Mouse (Mus musculus): ENCODE measurements around the gene Otos. TPM values are rescaled to one million over a fixed set of nuclear protein-coding genes. Genes with fewer than 3 reads are reported as not detected.

Gene Otos
- 0.11 and 0.17 TPM in 2 replicates for polyA plus RNA-seq (2015; fragmentation: Nextera tagmentation; extraction: Ambion mirVana)

DNA sequence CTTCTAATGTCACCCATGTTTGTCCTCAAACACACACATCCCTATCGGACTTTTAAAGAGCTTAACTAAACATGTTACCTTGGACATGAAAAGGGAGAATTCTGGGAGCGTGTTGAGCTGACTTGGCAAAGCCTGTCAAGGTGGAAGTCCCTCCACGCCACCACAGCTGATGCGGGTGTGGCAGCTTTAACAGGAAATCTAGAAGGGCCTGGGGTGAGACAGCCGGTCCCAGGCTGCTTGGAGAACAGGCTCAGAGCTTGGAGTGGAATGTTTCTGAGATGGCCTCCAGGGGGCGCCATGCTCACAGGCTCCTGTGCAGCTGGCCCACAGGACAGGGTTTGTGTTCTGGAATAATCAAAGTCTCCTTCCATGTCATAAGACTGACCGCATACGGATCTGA, at the start of gene Otos:
TSS of gene Otos (minus strand) at position 169 of the 400 bp plus-strand sequence.
- Histone ChIP-seq H3K4me1 (peaks cover 14% of the 10 kb centered on the region), H3K4me3 (replicated peaks) (no peak within 1 kb of the TSS), H3K36me3 (no peaks in the 10 kb centered on the region), H3K9me3 (replicated peaks) (no peaks in the 10 kb centered on the region), H3K4me2 (replicated peaks) (peak within 1 kb of the TSS; percentile 17; the same call in 1 of the 2 replicates), H3K27ac (replicated peaks) (no peak within 1 kb of the TSS), H3K27me3 (no peaks in the 10 kb centered on the region; the same call in 1 of the 2 replicates), H3K9ac (no peak within 1 kb of the TSS)
- ATAC-seq (ENCODE audit: insufficient number of reproducible peaks, low FRiP score, low TSS enrichment, low read depth), result no peak
- 22% methylated on average over 8 of the region's 8 CpGs for WGBS

DNA sequence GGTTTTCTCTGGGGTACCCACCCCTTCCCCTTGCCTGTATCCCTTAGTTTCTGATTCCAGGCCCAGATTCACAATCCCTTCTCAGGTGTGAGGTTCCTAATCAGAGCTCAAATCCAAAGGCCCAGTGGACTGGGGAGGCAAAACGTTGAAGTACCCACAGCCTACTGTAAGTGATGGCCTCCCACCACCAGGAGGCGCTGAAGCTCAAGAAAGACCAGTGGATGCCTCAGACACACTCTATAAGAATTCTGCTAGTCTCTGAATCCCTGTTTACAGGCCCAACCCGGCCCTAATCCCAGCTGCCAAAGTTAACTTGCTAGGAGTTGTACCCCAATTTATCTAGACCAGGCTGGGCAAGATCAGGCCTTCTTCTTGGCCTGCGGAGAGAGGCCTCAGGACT, 48.2 kb upstream of the Otos start:
- Histone ChIP-seq H3K4me3 (replicated peaks) (no peak overlapping the region), H3K27ac (replicated peaks) (no peak overlapping the region), H3K36me3 (no peaks in the 10 kb centered on the region), H3K4me1 (peaks cover 30% of the 10 kb centered on the region), H3K4me2 (replicated peaks) (no peak overlapping the region), H3K27me3 (no peaks in the 10 kb centered on the region), H3K9me3 (replicated peaks) (no peaks in the 10 kb centered on the region), H3K9ac (no peak overlapping the region)
- no peak; the same call in 1 of the 2 replicates for ATAC-seq (ENCODE audit: insufficient number of reproducible peaks, low FRiP score, low TSS enrichment, low read depth)
- 27% methylated on average over 4 of the region's 4 CpGs for WGBS

DNA sequence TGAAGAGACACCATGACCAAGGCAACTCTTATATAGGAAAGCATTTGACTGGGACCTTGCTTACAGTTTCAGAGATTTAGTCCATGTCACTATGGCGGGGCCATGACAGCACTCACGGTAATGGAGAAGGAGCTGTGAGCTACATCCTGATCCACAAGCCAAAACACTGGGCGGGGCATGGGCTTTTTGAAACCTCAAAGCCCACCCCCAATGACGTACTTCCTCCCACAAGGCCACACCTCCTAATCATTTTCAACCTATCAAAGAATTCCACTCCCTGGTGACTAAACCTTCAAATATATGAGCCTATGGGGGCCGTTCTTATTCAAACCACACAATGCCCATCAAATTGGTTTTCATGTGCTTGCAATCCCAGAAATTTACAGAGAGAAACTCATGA, 47.1 kb upstream of the Otos start:
- Histone ChIP-seq H3K4me2 (replicated peaks) (no peak overlapping the region), H3K27me3 (no peaks in the 10 kb centered on the region), H3K4me1 (peaks cover 30% of the 10 kb centered on the region), H3K9me3 (replicated peaks) (no peaks in the 10 kb centered on the region), H3K36me3 (no peaks in the 10 kb centered on the region), H3K9ac (no peak overlapping the region), H3K4me3 (replicated peaks) (no peak overlapping the region), H3K27ac (replicated peaks) (no peak overlapping the region)
- WGBS, result 81% methylated on average over 5 of the region's 5 CpGs
- no peak for ATAC-seq (ENCODE audit: insufficient number of reproducible peaks, low FRiP score, low TSS enrichment, low read depth)

DNA sequence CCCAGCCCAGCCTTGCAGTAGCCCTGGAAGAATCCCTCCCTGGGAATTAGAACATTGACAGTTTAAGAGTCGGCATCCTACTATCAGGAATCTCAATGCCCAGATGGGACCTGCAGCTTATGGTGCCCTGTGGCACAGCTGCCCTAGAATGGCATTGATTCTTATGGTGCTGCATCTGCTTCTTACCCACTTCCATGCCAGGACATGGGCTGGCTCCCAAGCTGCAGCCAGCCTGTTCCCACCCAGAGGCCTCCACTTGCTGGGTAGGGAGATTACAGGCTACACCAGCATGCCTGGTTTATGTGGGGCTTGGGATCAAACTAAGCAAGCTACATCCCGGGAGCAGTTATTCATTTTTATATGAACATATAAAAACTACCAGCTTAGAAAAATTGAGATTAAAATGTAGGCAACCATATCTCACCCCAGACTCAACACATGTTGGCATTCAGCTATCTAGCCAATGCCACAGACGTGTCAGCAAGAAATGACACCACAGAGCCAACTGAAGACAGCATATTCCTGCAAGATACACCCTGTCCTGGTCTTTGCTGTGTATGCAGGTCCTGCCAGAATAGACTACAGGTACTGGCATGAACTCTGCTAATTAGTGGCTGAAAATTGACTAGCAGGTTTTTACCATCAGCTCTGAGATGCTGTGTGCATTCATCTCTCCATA, 42.7 kb upstream of the Otos start:
- no peak overlapping the region for H3K9ac ChIP-seq
- 78% methylated on average over 3 of the region's 3 CpGs for WGBS

DNA sequence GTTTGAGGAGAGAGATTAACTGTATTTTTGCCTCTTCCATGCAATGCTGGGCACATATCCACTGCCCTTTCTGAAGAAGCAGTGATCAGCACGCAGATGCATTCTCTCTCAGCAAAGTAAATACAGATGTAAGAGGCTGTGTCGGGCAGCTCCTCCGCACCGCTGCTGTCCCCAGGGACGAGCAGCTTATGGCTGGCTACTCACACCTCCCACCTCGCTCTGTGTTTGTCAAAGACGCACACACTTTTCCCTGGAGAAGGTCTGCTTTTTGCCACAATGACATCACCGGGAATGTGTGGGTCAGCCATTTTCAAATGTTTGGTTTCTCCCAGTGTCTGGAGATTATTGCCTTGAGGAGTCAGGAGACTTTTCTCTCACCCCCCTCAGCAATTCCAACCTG, 38.4 kb upstream of the Otos start:
- Histone ChIP-seq H3K27me3 (no peaks in the 10 kb centered on the region), H3K9ac (no peak overlapping the region), H3K4me3 (replicated peaks) (no peak overlapping the region), H3K4me2 (replicated peaks) (no peak overlapping the region), H3K9me3 (replicated peaks) (no peaks in the 10 kb centered on the region), H3K27ac (replicated peaks) (no peak overlapping the region), H3K4me1 (no peaks in the 10 kb centered on the region), H3K36me3 (no peaks in the 10 kb centered on the region)
- no peak for ATAC-seq (ENCODE audit: insufficient number of reproducible peaks, low FRiP score, low TSS enrichment, low read depth)
- WGBS, result 29% methylated on average over 8 of the region's 8 CpGs

More for the DNA sequence above, 42.7 kb upstream of the Otos start:
- Histone ChIP-seq H3K4me1 (no peaks in the 10 kb centered on the region), H3K27me3 (no peaks in the 10 kb centered on the region), H3K4me2 (replicated peaks) (no peak overlapping the region), H3K36me3 (no peaks in the 10 kb centered on the region), H3K27ac (replicated peaks) (no peak overlapping the region), H3K4me3 (replicated peaks) (no peak overlapping the region), H3K9me3 (replicated peaks) (no peaks in the 10 kb centered on the region)
- no peak for ATAC-seq (ENCODE audit: insufficient number of reproducible peaks, low FRiP score, low TSS enrichment, low read depth)

DNA sequence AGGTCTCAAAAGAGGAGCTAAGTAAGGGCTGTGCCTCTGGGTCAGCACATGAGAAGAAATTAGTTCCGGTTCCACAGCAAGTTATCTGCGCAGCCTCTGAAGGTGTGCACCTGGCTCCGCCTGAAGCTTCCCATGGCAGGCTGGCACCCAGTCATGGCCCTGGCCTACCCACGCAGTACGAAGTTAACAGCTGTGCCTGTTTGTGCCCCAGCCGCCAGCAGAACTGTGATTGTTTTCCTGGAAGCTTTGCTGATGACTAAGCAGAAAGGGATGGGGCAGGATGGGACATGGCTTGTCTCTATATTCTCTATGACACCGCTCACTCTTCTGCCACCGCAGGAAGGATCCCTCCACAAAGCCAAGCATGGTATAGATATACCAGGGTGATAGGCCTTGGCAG, 34.5 kb upstream of the Otos start:
- Histone ChIP-seq H3K4me1 (0 out of 2 replicates have a peak, but pooled peaks cover 8% of the 10 kb centered on the region), H3K27ac (replicated peaks) (no peak overlapping the region), H3K27me3 (no peaks in the 10 kb centered on the region), H3K9ac (no peak overlapping the region), H3K4me3 (replicated peaks) (no peak overlapping the region), H3K9me3 (replicated peaks) (no peaks in the 10 kb centered on the region), H3K36me3 (no peaks in the 10 kb centered on the region), H3K4me2 (replicated peaks) (no peak overlapping the region)
- ATAC-seq (ENCODE audit: insufficient number of reproducible peaks, low FRiP score, low TSS enrichment, low read depth), result 0 out of 2 replicates have a peak, but pooled peaks have one; percentile 20
- WGBS, result 73% methylated on average over 8 of the region's 8 CpGs

DNA sequence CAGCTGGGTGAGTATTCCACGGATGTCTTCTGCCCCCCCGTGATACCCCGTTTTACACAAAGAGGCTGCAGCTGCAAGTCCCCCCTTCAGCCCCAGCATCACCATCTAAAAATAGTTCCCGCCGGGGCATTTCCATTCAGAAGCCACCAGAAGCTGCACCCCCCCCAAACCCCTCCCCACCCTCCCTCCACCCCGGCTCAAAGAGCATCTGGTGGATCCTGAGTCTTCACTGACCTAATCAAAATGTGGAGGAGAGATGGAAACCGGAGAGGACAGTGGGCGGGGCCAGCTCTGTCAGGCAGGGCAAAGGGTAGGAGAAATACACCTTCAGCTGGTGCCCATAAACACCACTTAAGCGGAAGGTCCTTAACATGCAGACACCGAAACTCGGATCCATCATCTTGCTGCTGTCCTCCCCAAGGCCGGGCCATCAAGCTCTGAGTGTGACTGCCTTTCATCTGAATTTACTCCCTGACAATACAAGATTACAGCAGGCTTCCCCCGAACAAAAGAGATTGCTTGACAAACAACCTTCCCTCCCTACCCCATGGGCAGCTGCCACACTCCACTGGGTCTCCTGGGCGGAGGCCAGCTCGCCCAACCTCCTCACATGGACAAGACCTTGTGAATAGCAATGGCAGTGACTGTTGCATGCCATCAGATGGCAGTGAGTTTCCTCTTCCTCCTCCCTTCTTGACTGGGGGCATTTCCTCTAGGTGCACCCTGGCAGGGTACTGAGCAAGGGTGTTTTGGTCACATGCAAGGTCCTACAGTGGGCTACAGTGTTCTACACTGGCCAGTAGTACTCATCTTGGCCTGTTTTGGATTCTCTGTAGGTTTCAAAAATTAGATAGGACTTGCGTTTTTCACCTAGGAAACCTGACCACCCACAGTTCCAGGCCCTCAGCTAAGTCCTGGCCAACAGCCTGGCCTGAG, 32.3 kb upstream of the Otos start:
- H3K4me3 ChIP-seq (replicated peaks), result no peak overlapping the region
- 0 out of 2 replicates have a peak, but pooled peaks cover 8% of the 10 kb centered on the region for H3K4me1 ChIP-seq
- H3K27ac ChIP-seq (replicated peaks), result no peak overlapping the region
- H3K9me3 ChIP-seq (replicated peaks), result no peaks in the 10 kb centered on the region
- no peak overlapping the region for H3K9ac ChIP-seq
- H3K36me3 ChIP-seq, result no peaks in the 10 kb centered on the region
- H3K4me2 ChIP-seq (replicated peaks), result no peak overlapping the region
- no peak for ATAC-seq (ENCODE audit: insufficient number of reproducible peaks, low FRiP score, low TSS enrichment, low read depth)
- WGBS, result 35% methylated on average over 16 of the region's 16 CpGs
- no peaks in the 10 kb centered on the region for H3K27me3 ChIP-seq

DNA sequence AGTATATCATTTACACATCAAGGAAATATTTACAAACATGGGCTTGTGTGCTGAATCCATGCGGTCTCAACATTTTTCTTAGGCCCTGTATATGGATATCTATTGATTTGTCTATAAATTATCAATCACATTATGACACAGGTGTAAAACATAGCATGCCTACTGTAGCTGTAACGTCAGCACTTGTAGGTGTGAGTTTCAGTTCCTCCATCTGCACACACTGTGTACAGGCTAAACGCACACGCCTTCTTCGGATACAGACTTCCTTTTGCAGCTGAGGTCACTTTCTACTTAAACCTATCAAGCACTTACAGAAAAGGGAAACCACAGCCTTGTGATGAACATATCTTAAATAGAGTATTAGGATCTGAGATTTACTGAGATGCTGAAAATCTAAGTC, 30.1 kb upstream of the Otos start:
- Histone ChIP-seq H3K9me3 (replicated peaks) (no peaks in the 10 kb centered on the region), H3K4me2 (replicated peaks) (no peak overlapping the region), H3K9ac (no peak overlapping the region), H3K4me1 (0 out of 2 replicates have a peak, but pooled peaks cover 8% of the 10 kb centered on the region), H3K4me3 (replicated peaks) (no peak overlapping the region), H3K27ac (replicated peaks) (no peak overlapping the region), H3K36me3 (no peaks in the 10 kb centered on the region), H3K27me3 (no peaks in the 10 kb centered on the region)
- WGBS, result 85% methylated on average over 5 of the region's 5 CpGs
- ATAC-seq (ENCODE audit: insufficient number of reproducible peaks, low FRiP score, low TSS enrichment, low read depth), result no peak

DNA sequence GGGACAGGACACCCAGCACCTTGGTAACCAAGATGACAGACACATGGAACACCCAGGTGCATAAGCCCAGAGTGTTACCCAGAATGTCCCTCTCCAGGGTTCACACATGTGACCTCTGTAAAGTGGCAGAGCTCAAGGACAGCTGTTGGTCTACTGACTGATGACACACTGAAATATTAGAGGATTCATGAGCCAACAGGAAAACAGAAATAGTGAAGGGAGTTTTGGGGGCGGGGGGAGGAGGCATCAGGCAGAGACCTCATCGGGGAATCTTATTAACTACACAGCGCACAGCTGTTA, 28.0 kb upstream of the Otos start:
- Histone ChIP-seq H3K4me1 (0 out of 2 replicates have a peak, but pooled peaks cover 8% of the 10 kb centered on the region), H3K36me3 (no peaks in the 10 kb centered on the region), H3K27ac (replicated peaks) (no peak overlapping the region), H3K4me2 (replicated peaks) (no peak overlapping the region), H3K9ac (no peak overlapping the region), H3K9me3 (replicated peaks) (no peaks in the 10 kb centered on the region), H3K27me3 (no peaks in the 10 kb centered on the region), H3K4me3 (replicated peaks) (no peak overlapping the region)
- peak; percentile 25; the same call in 1 of the 2 replicates for ATAC-seq (ENCODE audit: insufficient number of reproducible peaks, low FRiP score, low TSS enrichment, low read depth)
- 79% methylated on average over 3 of the region's 3 CpGs for WGBS

DNA sequence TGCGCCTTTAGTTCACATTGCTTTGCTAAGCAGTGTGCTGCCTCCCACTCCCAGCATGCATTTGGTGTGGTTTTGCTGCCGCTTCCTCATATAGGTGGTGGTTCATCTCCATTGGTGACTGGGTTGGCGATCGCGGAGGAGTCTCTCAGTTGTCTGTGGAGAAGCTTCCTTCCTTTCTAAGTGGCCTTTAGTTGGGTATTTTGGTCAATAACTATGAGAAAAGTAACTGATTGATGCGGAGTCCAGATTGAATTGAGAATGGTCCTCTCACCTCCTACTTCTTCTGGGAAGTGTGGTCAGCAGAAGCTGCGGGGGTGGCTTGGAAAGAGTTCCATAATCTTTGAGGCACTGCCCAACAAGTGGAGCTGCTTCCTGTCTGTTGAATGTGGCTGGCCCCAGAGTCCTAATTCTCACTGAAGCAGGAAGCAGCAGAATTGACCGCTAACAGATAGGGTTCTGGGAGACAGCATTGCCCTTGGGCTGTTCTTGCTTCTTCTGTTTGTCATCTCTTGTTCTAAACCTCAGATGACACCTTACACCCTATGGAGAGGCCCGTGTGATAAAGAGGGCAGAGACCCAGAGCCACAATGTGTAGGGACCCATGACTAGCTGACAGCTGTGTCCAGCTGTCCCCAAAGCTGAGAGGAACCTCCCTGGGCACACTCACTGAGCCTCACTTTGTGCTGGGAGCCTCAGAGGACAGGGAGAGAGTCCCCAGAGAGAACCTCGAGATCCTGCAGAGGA, 27.5 kb upstream of the Otos start:
- no peak overlapping the region for H3K4me3 ChIP-seq (replicated peaks)
- H3K4me1 ChIP-seq, result 0 out of 2 replicates have a peak, but pooled peaks cover 8% of the 10 kb centered on the region
- no peak overlapping the region for H3K27ac ChIP-seq (replicated peaks)
- H3K9me3 ChIP-seq (replicated peaks), result no peaks in the 10 kb centered on the region
- WGBS, result 78% methylated on average over 10 of the region's 10 CpGs
- no peak overlapping the region for H3K4me2 ChIP-seq (replicated peaks)
- peak; percentile 49; the same call in 1 of the 2 replicates for ATAC-seq (ENCODE audit: insufficient number of reproducible peaks, low FRiP score, low TSS enrichment, low read depth)
- H3K36me3 ChIP-seq, result no peaks in the 10 kb centered on the region
- H3K27me3 ChIP-seq, result no peaks in the 10 kb centered on the region
- no peak overlapping the region for H3K9ac ChIP-seq

DNA sequence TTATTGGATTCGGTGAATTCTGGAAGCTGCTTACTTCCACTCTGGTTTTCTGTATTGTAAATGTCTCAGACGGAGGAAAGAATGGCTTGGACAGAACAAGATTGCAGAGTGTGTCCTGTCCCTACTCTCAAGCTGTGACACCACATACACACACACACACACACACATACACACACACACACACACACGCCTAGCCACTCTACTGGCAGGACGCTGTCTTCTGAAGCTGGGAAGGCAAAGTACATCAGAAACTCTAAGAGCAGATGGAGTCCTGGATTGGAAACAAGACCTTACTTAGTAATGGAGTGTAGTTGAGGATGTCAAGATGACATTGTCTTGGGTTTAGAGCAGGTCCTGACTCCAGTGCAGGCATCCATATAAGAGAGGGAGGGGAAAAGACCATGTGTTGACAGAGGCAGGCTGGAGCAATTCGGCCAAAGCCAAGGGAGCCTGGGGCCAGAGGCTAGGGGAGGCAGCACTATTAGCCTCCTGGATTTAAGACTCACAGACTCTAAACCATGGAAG, 24.7 kb upstream of the Otos start:
- ATAC-seq (ENCODE audit: insufficient number of reproducible peaks, low FRiP score, low TSS enrichment, low read depth), result no peak
- H3K36me3 ChIP-seq, result no peaks in the 10 kb centered on the region
- no peaks in the 10 kb centered on the region for H3K9me3 ChIP-seq (replicated peaks)
- H3K4me2 ChIP-seq (replicated peaks), result no peak overlapping the region
- H3K4me3 ChIP-seq (replicated peaks), result no peak overlapping the region
- 79% methylated on average over 5 of the region's 5 CpGs for WGBS
- H3K27me3 ChIP-seq, result no peaks in the 10 kb centered on the region
- H3K4me1 ChIP-seq, result no peaks in the 10 kb centered on the region
- H3K27ac ChIP-seq (replicated peaks), result no peak overlapping the region
- no peak overlapping the region for H3K9ac ChIP-seq
